Mouse (Mus musculus): ENCODE results near the gene Gm17545.

Gene Gm17545

DNA sequence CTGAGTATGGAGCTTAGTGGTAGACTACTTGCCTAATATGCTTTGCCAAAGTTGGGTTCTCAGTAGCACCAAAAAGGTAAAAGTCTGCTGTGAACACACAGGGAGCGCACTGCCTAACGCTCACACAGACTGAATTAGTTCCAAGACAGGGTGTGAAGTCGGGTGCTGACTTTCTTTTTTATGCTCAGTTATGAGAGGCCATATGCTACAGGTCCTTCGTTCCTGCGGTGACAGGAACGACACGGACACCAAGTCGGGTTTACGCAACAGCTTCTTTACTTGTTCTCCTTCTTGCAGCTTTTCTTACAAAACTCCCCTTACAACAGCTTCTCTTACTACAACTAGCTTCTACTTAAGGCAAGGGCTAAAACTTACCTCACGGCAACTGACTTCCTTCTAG, 10.9 kb upstream of the Gm17545 start:
- in situ Hi-C loops (cut with MboI, MseI), result no loop called here

DNA sequence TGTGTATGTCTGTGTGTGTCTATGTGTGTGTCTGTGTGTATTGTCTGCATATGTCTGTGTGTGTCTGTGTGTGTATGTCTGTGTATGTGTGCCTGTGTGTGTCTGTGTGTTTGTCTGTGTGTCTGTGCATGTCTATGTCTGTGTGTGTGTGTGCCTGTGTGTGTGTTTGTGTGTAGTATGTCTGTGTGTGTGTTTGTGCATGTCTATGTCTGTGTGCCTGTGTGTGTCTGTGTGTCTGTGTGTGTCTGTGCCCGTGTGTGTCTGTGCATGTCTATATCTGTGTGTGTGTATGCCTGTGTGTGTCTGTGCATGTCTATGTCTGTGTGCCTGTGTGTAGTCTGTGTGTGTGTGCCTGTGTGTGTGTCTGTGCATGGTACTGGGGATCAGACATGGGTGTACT, 9.0 kb upstream of the Gm17545 start:
- in situ Hi-C loops (cut with MboI, MseI), result no loop called here

DNA sequence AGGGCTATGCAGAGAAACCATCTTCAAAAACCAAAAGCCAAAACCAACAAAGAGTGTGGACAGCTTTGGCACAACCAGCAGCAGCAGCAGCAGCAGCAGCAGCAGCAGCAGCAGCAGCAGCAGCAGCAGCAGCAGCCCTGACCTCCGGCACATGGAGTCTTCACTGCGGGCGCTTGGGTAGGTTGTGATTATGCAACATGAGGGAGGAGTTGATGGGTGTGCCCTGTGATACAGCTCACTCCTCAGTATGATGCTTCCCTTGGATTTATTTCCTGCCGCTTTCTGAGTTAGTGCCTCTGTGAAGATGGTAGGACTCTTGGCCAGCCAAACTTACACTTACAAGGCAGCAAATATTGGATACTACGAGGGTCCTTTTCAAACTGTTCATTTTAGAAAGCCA, 6.9 kb upstream of the Gm17545 start:
- in situ Hi-C loops (cut with MboI, MseI), result no loop called here

DNA sequence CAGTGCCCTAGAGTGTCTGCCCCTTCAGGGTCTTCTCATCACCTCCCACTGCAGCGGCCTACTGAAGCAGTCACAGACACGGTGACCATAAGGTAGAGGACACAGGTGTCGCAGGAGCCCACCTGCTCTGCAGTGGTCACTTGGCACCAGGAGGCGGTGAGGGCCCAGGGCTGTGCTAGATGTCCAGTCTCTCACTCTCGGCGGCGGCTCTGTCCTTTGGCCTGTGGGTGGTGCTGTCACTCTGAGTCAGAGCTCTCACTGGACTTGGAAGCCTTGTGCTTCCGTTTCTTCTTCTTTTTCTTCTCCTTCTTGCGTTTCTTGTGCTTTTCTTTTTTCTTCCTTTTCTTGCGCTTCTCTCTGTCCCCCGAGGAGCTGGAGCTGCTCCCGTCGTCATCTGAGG, 5.7 kb upstream of the Gm17545 start:
- in situ Hi-C loops (cut with MboI, MseI), result no loop called here

DNA sequence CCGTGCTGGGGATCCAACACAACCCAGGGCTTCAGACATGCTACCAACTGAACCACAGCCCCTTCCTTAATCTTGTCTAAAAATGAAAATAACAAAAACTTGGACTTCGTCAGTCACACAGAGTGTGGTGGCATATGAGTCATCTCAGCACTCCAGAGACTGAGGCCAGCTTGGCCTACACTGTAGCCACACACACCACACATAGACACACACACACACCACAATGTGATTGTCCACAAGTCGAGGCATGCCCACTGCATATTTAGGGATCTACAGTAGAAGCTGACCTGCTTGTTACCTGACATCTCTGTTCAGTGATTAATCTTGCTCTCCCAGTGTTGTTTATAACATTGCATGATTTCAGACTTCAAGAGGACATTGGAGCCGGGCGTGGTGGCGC, 4.9 kb upstream of the Gm17545 start:
- in situ Hi-C loops (cut with MboI, MseI), result no loop called here

DNA sequence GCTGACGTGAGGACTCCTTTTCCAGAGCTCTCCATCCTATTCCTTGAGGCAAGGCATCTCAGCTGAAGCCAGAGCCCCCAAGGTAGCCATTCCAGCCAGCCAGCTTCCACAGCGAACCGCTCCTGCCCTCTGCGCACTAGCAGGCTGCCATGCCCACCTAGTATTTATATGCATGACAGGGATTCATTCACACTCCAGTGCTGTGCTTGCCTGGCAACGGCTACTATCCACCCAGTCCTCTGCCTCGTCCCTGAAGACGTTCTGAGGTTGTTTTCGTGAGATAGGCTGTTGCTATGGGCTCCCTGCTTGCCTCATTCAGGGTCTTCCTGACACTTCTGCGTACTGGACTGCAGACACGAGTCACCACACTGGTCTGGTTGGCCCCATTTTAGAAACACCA, 1.4 kb upstream of the Gm17545 start:
- in situ Hi-C loops (cut with MboI, MseI), result no loop called here

DNA sequence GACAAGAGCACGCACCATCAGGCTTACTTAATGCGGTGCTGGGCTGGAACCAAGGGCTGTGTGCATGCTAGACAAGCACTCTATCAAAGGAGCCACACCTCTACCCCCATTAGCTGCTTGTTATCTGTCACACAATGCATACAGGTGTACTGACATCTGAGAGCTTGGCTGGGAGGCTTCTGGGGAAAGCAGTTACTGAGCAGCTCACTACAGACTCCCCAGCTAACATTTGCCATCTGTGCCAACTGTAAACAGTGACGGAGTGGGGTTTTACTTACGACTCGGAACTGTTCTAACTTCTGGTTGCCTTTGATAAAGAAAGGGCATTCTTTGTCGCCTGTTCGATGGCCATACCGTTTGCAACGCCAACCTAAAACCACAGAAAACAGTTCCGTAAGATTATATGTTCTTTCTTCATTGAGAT, 577 bp upstream of the Gm17545 start:
- in situ Hi-C loops (cut with MboI, MseI), result no loop called here

DNA sequence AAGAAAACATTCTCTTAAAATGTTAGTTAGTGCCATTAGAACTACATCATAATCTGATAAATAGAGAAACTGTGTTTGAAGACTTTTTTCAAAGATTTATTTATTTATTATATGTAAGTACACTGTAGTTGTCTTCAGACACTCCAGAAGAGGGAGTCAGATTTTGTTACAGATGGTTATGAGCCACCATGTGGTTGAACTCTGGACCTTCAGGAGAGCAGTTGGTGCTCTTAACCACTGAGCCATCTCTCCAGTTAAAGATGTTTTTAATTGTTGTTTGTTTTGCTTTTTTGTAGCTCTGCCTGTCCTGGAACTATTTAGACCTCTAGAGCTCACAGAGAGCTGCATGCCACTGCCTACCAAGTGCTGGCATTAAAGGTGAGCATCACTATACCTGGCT, 951 bp downstream of the Gm17545 start:
- in situ Hi-C loops (cut with MboI, MseI), result no loop called here

DNA sequence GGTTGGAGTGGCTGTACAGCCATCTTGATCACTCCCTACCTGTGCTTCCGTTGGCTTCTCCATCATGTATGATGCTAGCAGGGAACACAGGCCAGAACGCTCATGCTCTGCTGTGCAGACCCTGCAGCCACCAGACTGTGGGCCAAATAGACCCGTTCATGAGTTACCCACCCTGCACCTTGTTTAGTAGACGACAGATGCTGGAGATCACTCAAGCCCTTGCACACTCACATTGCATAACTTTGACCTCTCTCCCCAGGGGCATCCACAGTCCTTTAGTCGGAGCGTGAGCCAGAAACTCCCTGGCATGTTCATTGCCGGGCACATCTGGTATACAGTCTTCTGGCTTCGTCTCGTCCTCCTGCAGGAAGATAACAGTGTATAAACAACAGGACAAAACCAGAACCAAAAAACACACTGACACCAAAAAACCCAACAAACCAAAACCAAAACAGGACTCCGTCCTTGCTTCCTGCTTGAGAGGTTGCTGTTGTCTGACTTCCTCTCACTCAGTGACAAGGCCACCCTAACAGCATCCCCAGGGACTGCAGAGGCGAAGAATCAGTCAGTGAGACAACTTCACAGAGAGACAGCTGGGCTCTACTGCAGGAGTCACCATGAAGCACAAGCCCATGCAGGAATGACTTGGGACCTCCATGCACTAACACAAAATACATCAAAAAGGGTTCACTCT, 3.2 kb downstream of the Gm17545 start:
- in situ Hi-C loops (cut with MboI, MseI), result no loop called here

DNA sequence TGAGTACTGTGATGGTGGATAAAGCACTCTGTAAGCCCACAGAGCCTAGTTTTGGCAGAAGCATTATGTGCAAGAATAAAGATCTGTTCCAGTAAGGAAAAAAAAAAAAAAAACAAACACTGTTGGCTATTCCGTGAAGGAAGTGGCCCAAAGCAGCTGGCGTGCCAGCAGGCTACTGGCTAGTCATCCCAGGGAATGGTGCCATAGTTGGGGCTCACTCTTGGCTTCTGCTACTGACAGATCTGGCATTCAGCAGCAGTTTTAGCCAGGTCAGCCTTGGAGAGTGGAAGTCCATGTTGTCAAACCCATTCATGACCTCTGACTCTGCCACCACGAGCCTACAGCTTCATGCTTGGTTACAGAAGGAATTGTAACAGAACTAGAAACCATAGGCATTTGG, 7.9 kb downstream of the Gm17545 start:
- in situ Hi-C loops (cut with MboI, MseI), result no loop called here

DNA sequence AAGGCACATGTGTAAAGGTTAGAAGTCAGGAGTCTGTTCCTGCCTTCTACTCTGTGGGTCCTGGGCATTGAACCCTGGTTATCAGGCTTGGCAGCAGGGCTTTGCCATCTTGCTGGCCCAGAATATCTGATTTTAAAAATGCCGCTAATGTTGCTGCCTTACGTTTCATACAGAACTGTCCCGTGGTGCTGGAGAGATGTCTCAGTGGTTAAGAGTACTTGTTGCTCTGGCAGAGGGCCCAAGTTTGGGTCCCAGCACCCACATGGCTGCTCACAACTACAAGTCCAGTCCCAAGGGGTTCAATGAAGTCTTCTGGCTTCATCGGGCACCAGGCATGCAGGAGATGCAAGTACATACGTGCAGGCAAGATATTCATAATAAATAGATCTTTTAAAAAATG, 12.1 kb downstream of the Gm17545 start:
- in situ Hi-C loops (cut with MboI, MseI), result loop anchor here (5.0 kb wide), 2 partner anchors 54 to 69 kb away; partner anchors contain the start of gene 9530077C05Rik (in 1 of the 2)

DNA sequence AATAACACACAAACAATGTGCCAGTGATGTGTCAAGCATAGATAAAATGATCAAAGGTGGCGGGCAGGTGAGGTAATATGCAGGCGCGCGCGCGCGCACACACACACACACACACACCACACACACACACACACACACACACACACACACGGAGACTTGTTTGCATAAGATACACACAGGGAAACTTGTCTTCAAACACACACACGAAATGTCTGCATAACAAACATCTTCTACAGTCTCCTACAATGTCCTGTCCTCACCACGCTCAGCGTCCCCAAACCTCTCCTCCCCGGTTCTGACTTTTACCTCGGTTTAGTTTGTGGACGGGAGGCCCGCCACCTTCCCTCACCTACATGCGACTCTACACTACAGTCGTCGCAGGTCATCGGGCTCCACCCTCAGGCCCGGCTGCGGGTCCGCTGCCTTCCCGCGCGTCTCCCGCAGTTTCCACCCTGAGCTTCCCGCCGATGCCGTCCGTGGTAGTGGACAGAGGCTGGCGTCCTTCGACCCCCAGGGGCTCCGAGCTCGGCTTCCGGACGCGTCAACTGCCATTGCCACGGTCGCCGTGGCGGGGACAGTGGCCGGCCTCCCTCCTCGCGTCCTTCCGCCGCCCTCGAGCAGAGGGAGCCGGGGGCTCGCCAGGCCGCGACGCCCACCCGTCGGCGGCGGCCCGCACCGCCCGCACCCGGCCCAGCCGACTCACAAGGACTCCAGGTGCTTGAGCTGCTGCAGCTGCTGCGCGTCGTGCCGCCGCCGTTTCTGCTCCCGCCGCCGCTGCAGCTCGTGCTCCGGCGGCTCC, 13.5 kb downstream of the Gm17545 start:
- in situ Hi-C loops (cut with MboI, MseI), result loop anchor here (5.0 kb wide), 2 partner anchors 55 to 70 kb away; partner anchors contain the start of gene 9530077C05Rik (in 1 of the 2)

DNA sequence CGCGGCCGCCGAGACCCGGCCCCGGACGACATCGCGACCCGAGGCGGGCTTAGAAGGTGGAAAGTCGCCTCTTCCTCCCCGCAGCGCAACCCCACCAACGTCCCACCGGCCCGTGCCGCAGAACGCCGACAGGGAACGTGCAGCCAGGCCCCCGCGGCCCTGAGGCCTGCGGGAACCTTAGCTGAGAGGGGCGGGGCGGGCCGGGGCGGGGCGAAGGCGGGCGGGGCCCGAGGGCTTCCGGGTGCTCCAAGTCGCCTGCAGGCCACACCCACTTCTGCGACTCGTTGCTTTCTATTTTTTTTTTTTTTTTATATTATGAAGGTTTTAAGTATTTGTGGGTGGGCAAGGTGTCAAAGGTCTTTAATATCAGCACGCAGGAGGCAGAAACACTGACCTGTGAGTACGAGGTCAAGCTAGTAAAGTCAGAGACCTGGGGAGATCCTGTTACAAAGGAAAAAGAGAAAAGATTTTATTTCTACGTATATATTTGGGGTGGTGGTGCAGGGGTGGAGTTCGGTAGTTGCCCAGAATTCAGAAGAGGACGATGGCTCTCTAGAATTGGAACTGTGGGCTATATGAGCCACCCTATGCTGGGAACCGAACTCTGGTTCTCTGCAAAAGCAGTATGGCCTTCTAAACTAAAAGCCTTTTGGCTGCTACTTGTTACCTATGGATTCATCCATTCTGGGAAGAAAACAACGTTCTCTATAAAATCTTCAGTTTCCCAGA, 14.2 kb downstream of the Gm17545 start:
- in situ Hi-C loops (cut with MboI, MseI), result loop anchor here (5.0 kb wide), 2 partner anchors 56 to 71 kb away; partner anchors contain the start of gene 9530077C05Rik (in 1 of the 2)

DNA sequence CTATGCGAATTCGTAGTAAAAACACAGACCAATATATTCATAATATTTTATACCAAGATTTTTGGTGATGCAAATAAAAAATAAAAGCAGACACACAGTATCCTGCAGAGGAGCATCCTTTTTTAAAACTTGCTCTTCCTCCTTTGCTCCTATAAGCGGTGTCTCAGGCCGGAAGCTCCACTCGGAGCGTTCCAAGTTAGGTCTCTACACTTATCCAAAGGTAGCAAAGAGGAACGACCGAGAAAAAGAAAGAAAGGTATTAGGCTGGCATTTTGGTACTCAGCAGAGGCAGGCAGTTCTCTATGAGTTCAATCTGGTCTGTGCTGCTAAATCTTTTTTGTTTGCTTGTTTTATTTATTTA, 14.8 kb downstream of the Gm17545 start:
- in situ Hi-C loops (cut with MboI, MseI), result loop anchor here (5.0 kb wide), 2 partner anchors 57 to 72 kb away; partner anchors contain the start of gene 9530077C05Rik (in 1 of the 2)

DNA sequence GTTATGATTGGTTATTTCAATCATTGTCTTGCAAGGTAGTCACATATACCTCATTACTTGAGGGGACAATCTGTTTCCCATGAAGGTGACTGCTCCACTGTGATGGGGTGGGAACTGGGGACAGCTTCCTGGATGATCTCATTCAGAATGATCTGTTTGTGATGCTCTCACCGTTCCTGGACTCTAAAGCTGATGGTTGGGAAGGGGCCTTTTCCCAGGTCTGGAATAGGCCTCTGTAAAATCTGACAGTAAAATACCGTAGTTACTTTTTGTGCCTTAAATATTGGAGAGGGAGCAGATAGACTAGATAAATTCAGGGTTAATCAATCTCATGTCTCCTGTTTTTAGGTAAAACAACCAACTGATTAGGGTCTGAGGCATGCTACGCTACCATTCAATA, 15.6 kb downstream of the Gm17545 start, which contains the start of gene Rp9:
Gene Rp9 (minus strand): TSS at position 101 of the 400 bp plus-strand sequence.
- in situ Hi-C loops (cut with MboI, MseI), result loop anchor here (5.0 kb wide), 2 partner anchors 57 to 72 kb away; partner anchors contain the start of gene 9530077C05Rik (in 1 of the 2)

DNA sequence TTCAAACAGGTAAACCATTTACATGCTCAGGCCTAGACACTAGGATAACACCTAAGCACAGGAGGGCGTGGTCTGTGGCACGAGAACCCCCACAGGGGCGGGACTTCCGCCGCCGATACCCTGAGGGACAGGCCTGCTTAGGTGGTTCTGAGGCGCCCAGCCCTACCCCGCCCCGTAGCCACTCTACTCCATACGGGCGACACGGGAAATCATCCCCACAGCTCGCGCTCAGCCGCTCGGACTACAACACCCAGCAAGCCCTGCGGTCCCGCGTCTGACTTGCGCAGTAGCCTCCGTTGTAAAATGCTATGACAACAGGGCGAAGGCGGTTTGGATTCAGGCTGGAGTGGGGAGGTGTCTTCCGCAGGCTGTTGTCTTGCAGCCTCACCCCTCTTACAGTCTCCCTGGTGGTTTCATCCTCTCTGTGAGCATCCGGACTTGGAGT, 21.4 kb downstream of the Gm17545 start, which contains the start of gene Bbs9:
Gene Bbs9 (plus strand): TSS at position 292 of the 445 bp plus-strand sequence.
- in situ Hi-C loops (cut with MboI, MseI), result no loop called here

DNA sequence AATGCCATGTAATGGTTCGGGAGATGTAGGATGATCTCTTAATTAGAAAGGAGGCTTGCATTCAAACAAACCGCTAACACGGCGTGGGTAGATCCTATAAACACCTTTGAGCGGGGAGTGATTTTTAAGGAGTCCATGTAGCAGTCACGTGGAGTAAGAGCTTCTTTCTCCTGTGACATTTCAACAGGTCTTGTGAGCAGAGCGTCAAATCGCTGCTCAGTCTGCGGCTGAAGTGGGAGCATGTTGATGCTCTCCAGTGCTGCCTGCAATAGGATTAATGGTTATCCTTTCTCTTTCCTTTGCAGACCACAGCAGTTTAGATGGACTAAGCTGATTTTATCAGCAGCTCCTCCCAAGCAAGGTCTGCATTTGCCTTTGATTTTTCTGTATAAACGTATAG, 22.2 kb downstream of the Gm17545 start:
- in situ Hi-C loops (cut with MboI, MseI), result no loop called here

DNA sequence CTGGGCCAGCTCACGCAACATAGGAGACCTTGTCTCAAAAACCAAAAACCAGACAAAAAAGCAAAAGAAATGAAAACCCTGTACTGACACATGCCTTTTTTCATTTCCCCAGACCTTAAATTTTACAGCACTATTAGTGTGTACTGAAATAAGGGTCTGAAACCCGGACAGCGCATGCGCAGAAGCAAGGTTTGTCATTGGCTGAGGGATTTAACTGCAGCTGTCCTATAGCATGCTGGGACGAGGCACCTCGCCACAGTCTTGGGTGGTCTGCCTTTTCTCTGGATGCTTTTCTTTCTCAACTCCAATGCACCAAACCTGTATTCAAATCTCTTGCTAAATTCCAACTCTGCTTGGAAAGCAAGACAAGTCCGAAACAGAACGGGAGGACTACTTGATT, 24.9 kb downstream of the Gm17545 start:
- in situ Hi-C loops (cut with MboI, MseI), result no loop called here

DNA sequence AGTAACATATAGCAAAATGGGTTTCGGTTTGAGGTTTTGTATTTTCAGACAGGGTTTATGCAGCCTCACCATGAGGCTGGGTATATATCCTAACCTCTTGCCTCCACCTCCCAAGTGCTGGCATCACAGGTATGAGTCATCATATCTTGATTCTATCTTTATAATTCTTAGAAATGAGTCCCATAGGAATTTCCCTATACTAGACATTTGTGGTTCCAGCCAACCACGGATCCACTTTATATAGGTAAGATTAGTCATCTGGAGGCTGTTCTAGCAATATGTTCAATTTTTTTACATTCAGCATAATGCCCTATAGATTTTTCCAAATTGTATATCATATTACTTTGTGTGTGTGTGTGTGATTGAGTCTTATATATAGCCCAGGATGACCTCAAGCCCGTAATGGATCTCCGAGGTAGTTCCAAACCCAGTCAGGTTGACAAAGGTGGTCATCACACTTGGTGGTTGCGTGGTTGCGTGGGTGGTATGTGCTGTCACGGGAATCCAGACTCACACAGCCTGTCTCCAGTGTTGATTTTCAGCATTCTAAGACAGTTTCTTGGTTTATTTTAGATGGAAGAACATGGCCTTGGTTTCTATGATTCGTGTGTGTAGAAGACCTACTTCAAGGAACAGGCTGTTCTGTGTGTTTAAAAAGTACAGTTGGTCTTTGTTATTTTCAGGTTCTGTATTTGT, 29.9 kb downstream of the Gm17545 start:
- in situ Hi-C loops (cut with MboI, MseI), result no loop called here

DNA sequence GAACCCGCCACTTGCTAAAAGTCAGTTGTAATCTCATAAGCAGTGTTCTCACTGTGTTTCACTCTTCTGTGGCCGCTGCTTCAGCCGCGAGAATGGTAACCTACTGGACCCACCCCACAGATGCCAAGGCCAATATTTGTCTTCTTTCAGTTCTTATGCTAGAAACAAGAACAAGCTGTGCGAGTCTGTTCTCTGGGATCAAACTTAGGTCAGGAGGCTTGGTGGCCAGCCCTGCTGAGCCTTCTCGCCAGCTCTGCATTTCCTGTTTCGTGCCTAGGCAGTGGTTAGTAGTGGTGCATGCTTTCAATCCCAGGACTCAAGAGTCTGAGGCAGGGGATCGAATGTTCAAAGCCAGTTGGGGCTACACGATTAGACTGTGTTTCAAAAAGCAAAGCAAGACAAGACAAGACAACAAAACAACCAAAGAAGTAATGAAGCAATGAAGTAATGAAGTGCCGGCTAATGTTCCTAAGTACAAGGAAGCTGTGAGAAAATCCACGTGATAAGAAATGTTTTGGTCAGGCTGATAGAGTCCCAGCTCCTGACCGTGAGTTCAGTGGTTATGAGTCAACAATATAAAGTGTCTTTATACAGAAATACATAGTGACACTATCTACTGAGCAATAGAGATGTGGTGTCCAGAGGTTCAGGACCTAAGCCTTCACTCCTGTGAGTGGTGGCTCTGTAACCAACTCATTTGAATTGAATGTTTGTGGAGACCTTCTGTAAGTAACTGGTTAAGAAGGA, 30.6 kb downstream of the Gm17545 start:
- in situ Hi-C loops (cut with MboI, MseI), result no loop called here

Measured in T-helper 17 cell (primary cell).